Mouse (Mus musculus) liver, postnatal 0 days (tissue): ENCODE data around the gene Fscn2. TPM values are rescaled to one million over a fixed set of nuclear protein-coding genes. Genes with fewer than 3 reads are reported as not detected.

Source experiments
- ATAC-seq: fragments of 200-750 bp; cut with Nextera tagmentation; 2 replicates; pipeline ENCODE4 v1.8.0; 2017; ENCODE audit warnings: mild to moderate bottlenecking, moderate library complexity
- DNase-seq: peaks from one replicate; pipeline ENCODE4 v3.0.0-alpha.2; 2016
- H3K27ac ChIP-seq: fragments of 300-500 bp; sonication (generic); 2 replicates; pipeline ENCODE4 v1.5.1; 2014; ENCODE audit warnings: antibody characterized with exemption, moderate library complexity, mild to moderate bottlenecking, low read depth
- H3K27me3 ChIP-seq: fragments of 300-500 bp; sonication (generic); 2 replicates; pipeline ENCODE4 v1.6.1; 2014; ENCODE audit warnings: low read length, control low read depth, mixed read lengths; ENCODE audit not compliant: insufficient read depth
- H3K36me3 ChIP-seq: fragments of 300-500 bp; sonication (generic); replicated peaks from 2 replicates; pipeline ENCODE4 v1.6.1; 2014; ENCODE audit warnings: mild to moderate bottlenecking, control low read depth, low read length, moderate library complexity, mixed read lengths; ENCODE audit not compliant: insufficient read depth
- H3K4me1 ChIP-seq: fragments of 300-500 bp; sonication (generic); 2 replicates; pipeline ENCODE4 v1.6.1; 2014; ENCODE audit warnings: antibody characterized with exemption, mild to moderate bottlenecking, control low read depth; ENCODE audit not compliant: insufficient read depth
- H3K4me2 ChIP-seq: fragments of 300-500 bp; sonication (generic); 2 replicates; pipeline ENCODE4 v1.6.1; 2014; ENCODE audit warnings: low read depth, mild to moderate bottlenecking, low read length, moderate library complexity, mixed read lengths
- H3K4me3 ChIP-seq: fragments of 300-500 bp; sonication (generic); 2 replicates; pipeline ENCODE4 v1.5.1; 2014; ENCODE audit warnings: low read depth, low read length
- H3K9ac ChIP-seq: fragments of 300-500 bp; sonication (generic); replicated peaks from 2 replicates; pipeline ENCODE4 v1.6.1; 2014; ENCODE audit warnings: mild to moderate bottlenecking, moderate library complexity
- H3K9me3 ChIP-seq: fragments of 300-500 bp; sonication (generic); 2 replicates; pipeline ENCODE4 v1.6.1; 2016; ENCODE audit warnings: mild to moderate bottlenecking, control low read depth, low read length, mixed read lengths
- CTCF ChIP-seq: sonication (generic); IDR thresholded peaks from 2 replicates; pipeline ENCODE4 v1.5.1; 2016; ENCODE audit warnings: antibody characterized with exemption, low read depth
- EP300 ChIP-seq: IDR thresholded peaks from 2 replicates; pipeline ENCODE4 v1.6.1; 2016; ENCODE audit warnings: antibody characterized with exemption, low read depth, mild to moderate bottlenecking
- WGBS: fragments of 180-500 bp; shearing (Covaris S2); extraction: QIAGEN DNeasy Blood & Tissue Kit; methylation state at CpG from one replicate; pipeline ENCODE4 v1.1.7; 2014; ENCODE audit not compliant: insufficient replicate concordance; 5-methylcytosine and 5-hydroxymethylcytosine counted together
- polyA plus RNA-seq: library from polyadenylated mRNA; unstranded; fragments of >200 nt; fragmentation: Nextera tagmentation; extraction: Ambion mirVana; gene quantifications from 2 replicates; pipeline ENCODE4 v1.2.1, GENCODE M21; 2015

The Fscn2 gene
- polyA plus RNA-seq, 1 experiment from 2014 or later, result not detected

- Histone ChIP-seq H3K4me3 (no peak overlapping the region), H3K27me3 (no peaks in the 10 kb centered on the region), H3K9me3 (no peaks in the 10 kb centered on the region), H3K4me2 (no peak overlapping the region), H3K27ac (no peak overlapping the region), H3K9ac (no peak overlapping the region), H3K4me1 (peaks cover 4% of the 10 kb centered on the region; the same call in 1 of the 2 replicates), H3K36me3 (no peaks in the 10 kb centered on the region; the same call in 1 of the 2 replicates)
- WGBS, result 29% methylated on average over 7 of the region's 7 CpGs
- ATAC-seq (no peak), DNase-seq (no peak)
- no peak for TF ChIP-seq EP300
- TF ChIP-seq CTCF, result no peak
Observed at GRCm38 (mm10) chr11:120366443-120367027, 5.2 kb downstream of the Fscn2 start.

- Histone ChIP-seq H3K27me3 (no peaks in the 10 kb centered on the region), H3K27ac (no peak overlapping the region), H3K36me3 (peaks cover 13% of the 10 kb centered on the region), H3K9ac (0 out of 2 replicates have a peak overlapping the region, but pooled peaks have one; percentile 30), H3K4me1 (peaks cover 4% of the 10 kb centered on the region; the same call in 1 of the 2 replicates), H3K4me2 (no peak overlapping the region), H3K9me3 (no peaks in the 10 kb centered on the region), H3K4me3 (no peak overlapping the region)
- DNase-seq (peak; percentile 82), ATAC-seq (peak; percentile 80)
- TF ChIP-seq EP300 (no peak), CTCF (peak; percentile 89)
- WGBS, result 49% methylated on average over 8 of the region's 8 CpGs
Observed at GRCm38 (mm10) chr11:120369656-120370055, 8.3 kb downstream of the Fscn2 start.

GRCm38 (mm10) chr11:120373025-120373424, 11.7 kb downstream of the Fscn2 start:
- H3K27me3 ChIP-seq, result no peaks in the 10 kb centered on the region
- WGBS, result 73% methylated on average over 13 of the region's 13 CpGs
- no peaks in the 10 kb centered on the region for H3K9me3 ChIP-seq
- H3K4me3 ChIP-seq, result no peak overlapping the region
- peaks cover 11% of the 10 kb centered on the region for H3K4me1 ChIP-seq
- no peak overlapping the region for H3K9ac ChIP-seq
- no peak overlapping the region for H3K27ac ChIP-seq
- ATAC-seq, result no peak
- no peak for DNase-seq
- TF ChIP-seq EP300 (no peak), CTCF (peak; percentile 32; the same call in 1 of the 2 replicates)
- peaks cover 23% of the 10 kb centered on the region for H3K36me3 ChIP-seq
- no peak overlapping the region for H3K4me2 ChIP-seq

GRCm38 (mm10) chr11:120373820-120374586, 12.7 kb downstream of the Fscn2 start:
- Histone ChIP-seq H3K4me2 (no peak overlapping the region), H3K27me3 (no peaks in the 10 kb centered on the region), H3K4me1 (peaks cover 15% of the 10 kb centered on the region), H3K4me3 (no peak overlapping the region), H3K9ac (no peak overlapping the region), H3K9me3 (no peaks in the 10 kb centered on the region), H3K27ac (no peak overlapping the region), H3K36me3 (peaks cover 23% of the 10 kb centered on the region)
- WGBS, result 90% methylated on average over 23 of the region's 23 CpGs
- no peak for TF ChIP-seq EP300
- no peak for TF ChIP-seq CTCF
- no peak for ATAC-seq
- no peak for DNase-seq

GRCm38 (mm10) chr11:120375324-120375723, 14.0 kb downstream of the Fscn2 start:
- no peak overlapping the region for H3K4me3 ChIP-seq
- H3K27me3 ChIP-seq, result no peaks in the 10 kb centered on the region
- H3K9ac ChIP-seq, result no peak overlapping the region
- no peak for DNase-seq
- peaks cover 23% of the 10 kb centered on the region for H3K36me3 ChIP-seq
- H3K9me3 ChIP-seq, result no peaks in the 10 kb centered on the region
- no peak for ATAC-seq
- H3K4me1 ChIP-seq, result peaks cover 17% of the 10 kb centered on the region
- 92% methylated on average over 10 of the region's 10 CpGs for WGBS
- TF ChIP-seq CTCF, result no peak
- TF ChIP-seq EP300, result no peak
- no peak overlapping the region for H3K27ac ChIP-seq
- no peak overlapping the region for H3K4me2 ChIP-seq

GRCm38 (mm10) chr11:120376302-120377160, 15.2 kb downstream of the Fscn2 start:
- no peak for DNase-seq
- no peak overlapping the region for H3K9ac ChIP-seq

More at GRCm38 (mm10) chr11:120376302-120377160, 15.2 kb downstream of the Fscn2 start:
- Histone ChIP-seq H3K4me2 (no peak overlapping the region), H3K4me3 (no peak overlapping the region), H3K36me3 (peaks cover 31% of the 10 kb centered on the region), H3K27me3 (no peaks in the 10 kb centered on the region), H3K9me3 (no peaks in the 10 kb centered on the region), H3K4me1 (peaks cover 17% of the 10 kb centered on the region), H3K27ac (no peak overlapping the region)
- TF ChIP-seq EP300 (no peak), CTCF (no peak)
- WGBS, result 80% methylated on average over 17 of the region's 17 CpGs
- ATAC-seq, result no peak
